Mouse (Mus musculus): ENCODE results near the gene Slc25a21. TPM values are rescaled to one million over a fixed set of nuclear protein-coding genes. Genes with fewer than 3 reads are reported as not detected.

The Slc25a21 gene
- polyA plus RNA-seq, 1 experiment from 2014 or later = 4.1 TPM

- H3K4me1 ChIP-seq (ENCODE audit: control insufficient read depth, insufficient read depth, low read length) = 0 out of 2 replicates have a peak, but pooled peaks cover 4% of the 10 kb centered on the region
- no peak overlapping the region for H3K27ac ChIP-seq (ENCODE audit: low read length)
- H3K9ac ChIP-seq (replicated peaks; ENCODE audit: low read depth, low read length) = no peak overlapping the region
- H3K4me2 ChIP-seq (replicated peaks; ENCODE audit: low read depth, low read length) = peak overlapping the region; percentile 25
- 21% methylated on average over 9 of the region's 9 CpGs for WGBS
- peak; percentile 42; the same call in 1 of the 2 replicates for ATAC-seq (ENCODE audit: insufficient number of reproducible peaks, insufficient read depth, low FRiP score, low read depth)
- H3K4me3 ChIP-seq (ENCODE audit: low read depth, low read length) = no peak overlapping the region
- H3K9me3 ChIP-seq (ENCODE audit: control insufficient read depth, low read depth, low read length) = no peaks in the 10 kb centered on the region
- H3K36me3 ChIP-seq (ENCODE audit: control insufficient read depth, insufficient read depth, low read length) = no peaks in the 10 kb centered on the region
- H3K27me3 ChIP-seq (ENCODE audit: control insufficient read depth, insufficient read depth, low read length) = no peaks in the 10 kb centered on the region
Observed at GRCm38 (mm10) chr12:56959230-56960051, 237.8 kb downstream of the Slc25a21 start.

DNA sequence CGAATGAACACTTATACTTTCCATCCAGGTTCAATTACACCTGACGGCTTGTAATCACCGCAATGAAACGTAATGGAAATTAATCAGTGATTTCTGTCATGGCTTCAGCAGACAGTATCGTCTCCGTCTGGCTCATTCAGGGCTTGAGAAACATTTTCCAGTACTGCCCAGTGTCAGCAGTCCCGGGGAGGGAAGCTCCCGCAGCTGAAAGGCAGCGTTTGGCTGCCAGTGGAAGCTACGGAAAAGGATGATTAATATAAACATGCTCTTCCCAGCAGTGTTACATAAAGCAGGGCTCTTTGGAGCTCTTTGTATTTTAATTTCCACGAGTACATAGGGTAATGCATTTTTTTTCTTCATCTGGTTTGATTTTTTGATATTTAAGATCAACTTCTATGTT, 239.0 kb downstream of the Slc25a21 start:
- WGBS = 25% methylated on average over 11 of the region's 11 CpGs
- H3K4me2 ChIP-seq (replicated peaks; ENCODE audit: low read depth, low read length) = peak overlapping the region; percentile 6; the same call in 1 of the 2 replicates

GRCm38 (mm10) chr12:56951749-56952657, 245.3 kb downstream of the Slc25a21 start:
- no peak for ATAC-seq (ENCODE audit: insufficient number of reproducible peaks, insufficient read depth, low FRiP score, low read depth)
- H3K9me3 ChIP-seq (ENCODE audit: control insufficient read depth, low read depth, low read length) = no peaks in the 10 kb centered on the region

More for the DNA sequence above, 239.0 kb downstream of the Slc25a21 start:
- peak; percentile 28; the same call in 1 of the 2 replicates for ATAC-seq (ENCODE audit: insufficient number of reproducible peaks, insufficient read depth, low FRiP score, low read depth)
- Histone ChIP-seq H3K36me3 (ENCODE audit: control insufficient read depth, insufficient read depth, low read length) (no peaks in the 10 kb centered on the region), H3K4me3 (ENCODE audit: low read depth, low read length) (no peak overlapping the region), H3K4me1 (ENCODE audit: control insufficient read depth, insufficient read depth, low read length) (0 out of 2 replicates have a peak, but pooled peaks cover 4% of the 10 kb centered on the region), H3K9ac (replicated peaks; ENCODE audit: low read depth, low read length) (no peak overlapping the region), H3K27ac (ENCODE audit: low read length) (no peak overlapping the region), H3K27me3 (ENCODE audit: control insufficient read depth, insufficient read depth, low read length) (no peaks in the 10 kb centered on the region), H3K9me3 (ENCODE audit: control insufficient read depth, low read depth, low read length) (no peaks in the 10 kb centered on the region)

GRCm38 (mm10) chr12:56944265-56944664, 253.0 kb downstream of the Slc25a21 start:
- Histone ChIP-seq H3K4me1 (ENCODE audit: control insufficient read depth, insufficient read depth, low read length) (no peaks in the 10 kb centered on the region), H3K4me2 (replicated peaks; ENCODE audit: low read depth, low read length) (no peak overlapping the region), H3K36me3 (ENCODE audit: control insufficient read depth, insufficient read depth, low read length) (no peaks in the 10 kb centered on the region), H3K27me3 (ENCODE audit: control insufficient read depth, insufficient read depth, low read length) (no peaks in the 10 kb centered on the region), H3K4me3 (ENCODE audit: low read depth, low read length) (no peak overlapping the region), H3K27ac (ENCODE audit: low read length) (no peak overlapping the region), H3K9me3 (ENCODE audit: control insufficient read depth, low read depth, low read length) (no peaks in the 10 kb centered on the region), H3K9ac (replicated peaks; ENCODE audit: low read depth, low read length) (no peak overlapping the region)
- 82% methylated on average over 1 of the region's 1 CpGs for WGBS
- no peak for ATAC-seq (ENCODE audit: insufficient number of reproducible peaks, insufficient read depth, low FRiP score, low read depth)

More at GRCm38 (mm10) chr12:56951749-56952657, 245.3 kb downstream of the Slc25a21 start:
- H3K27me3 ChIP-seq (ENCODE audit: control insufficient read depth, insufficient read depth, low read length) = no peaks in the 10 kb centered on the region
- H3K4me2 ChIP-seq (replicated peaks; ENCODE audit: low read depth, low read length) = no peak overlapping the region
- 59% methylated on average over 11 of the region's 11 CpGs for WGBS
- H3K4me1 ChIP-seq (ENCODE audit: control insufficient read depth, insufficient read depth, low read length) = no peaks in the 10 kb centered on the region
- no peak overlapping the region for H3K9ac ChIP-seq (replicated peaks; ENCODE audit: low read depth, low read length)
- H3K36me3 ChIP-seq (ENCODE audit: control insufficient read depth, insufficient read depth, low read length) = no peaks in the 10 kb centered on the region
- no peak overlapping the region for H3K27ac ChIP-seq (ENCODE audit: low read length)
- H3K4me3 ChIP-seq (ENCODE audit: low read depth, low read length) = no peak overlapping the region

- Histone ChIP-seq H3K4me2 (replicated peaks; ENCODE audit: low read depth, low read length) (no peak overlapping the region), H3K9ac (replicated peaks; ENCODE audit: low read depth, low read length) (no peak overlapping the region), H3K4me3 (ENCODE audit: low read depth, low read length) (no peak overlapping the region), H3K4me1 (ENCODE audit: control insufficient read depth, insufficient read depth, low read length) (no peaks in the 10 kb centered on the region), H3K36me3 (ENCODE audit: control insufficient read depth, insufficient read depth, low read length) (no peaks in the 10 kb centered on the region), H3K27me3 (ENCODE audit: control insufficient read depth, insufficient read depth, low read length) (no peaks in the 10 kb centered on the region), H3K27ac (ENCODE audit: low read length) (no peak overlapping the region), H3K9me3 (ENCODE audit: control insufficient read depth, low read depth, low read length) (no peaks in the 10 kb centered on the region)
- ATAC-seq (ENCODE audit: insufficient number of reproducible peaks, insufficient read depth, low FRiP score, low read depth) = no peak
- WGBS = 57% methylated on average over 3 of the region's 3 CpGs
Observed at GRCm38 (mm10) chr12:56940861-56941260, 256.4 kb downstream of the Slc25a21 start.

DNA sequence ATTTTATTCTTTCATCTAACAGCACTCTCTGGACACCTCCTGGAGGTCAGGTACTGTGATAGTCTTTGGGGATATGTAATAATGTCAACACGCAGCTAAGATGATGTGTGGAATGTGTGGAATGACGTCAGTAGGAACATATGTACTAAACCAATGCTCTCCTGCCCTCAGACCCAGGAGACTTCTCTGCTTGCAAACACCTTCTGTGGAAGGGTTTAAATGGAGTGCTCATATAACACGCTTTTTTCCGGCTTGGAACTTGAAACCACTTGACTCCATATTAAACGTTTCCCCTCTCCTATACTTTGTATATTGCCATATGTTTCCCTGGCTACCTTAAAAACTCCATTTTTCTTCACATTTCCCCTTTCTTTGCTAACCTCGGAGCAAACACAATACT, 279.1 kb downstream of the Slc25a21 start:
- Histone ChIP-seq H3K36me3 (ENCODE audit: control insufficient read depth, insufficient read depth, low read length) (no peaks in the 10 kb centered on the region), H3K4me3 (ENCODE audit: low read depth, low read length) (no peak overlapping the region), H3K4me1 (ENCODE audit: control insufficient read depth, insufficient read depth, low read length) (no peaks in the 10 kb centered on the region), H3K9ac (replicated peaks; ENCODE audit: low read depth, low read length) (no peak overlapping the region), H3K4me2 (replicated peaks; ENCODE audit: low read depth, low read length) (no peak overlapping the region), H3K9me3 (ENCODE audit: control insufficient read depth, low read depth, low read length) (no peaks in the 10 kb centered on the region), H3K27ac (ENCODE audit: low read length) (no peak overlapping the region), H3K27me3 (ENCODE audit: control insufficient read depth, insufficient read depth, low read length) (no peaks in the 10 kb centered on the region)
- ATAC-seq (ENCODE audit: insufficient number of reproducible peaks, insufficient read depth, low FRiP score, low read depth) = no peak
- 72% methylated on average over 6 of the region's 6 CpGs for WGBS

GRCm38 (mm10) chr12:56906476-56906875, 290.8 kb downstream of the Slc25a21 start:
- no peak for ATAC-seq (ENCODE audit: insufficient number of reproducible peaks, insufficient read depth, low FRiP score, low read depth)
- no peak overlapping the region for H3K9ac ChIP-seq (replicated peaks; ENCODE audit: low read depth, low read length)
- H3K36me3 ChIP-seq (ENCODE audit: control insufficient read depth, insufficient read depth, low read length) = no peaks in the 10 kb centered on the region
- H3K27ac ChIP-seq (ENCODE audit: low read length) = no peak overlapping the region
- no peak overlapping the region for H3K4me3 ChIP-seq (ENCODE audit: low read depth, low read length)
- 57% methylated on average over 5 of the region's 5 CpGs for WGBS
- no peaks in the 10 kb centered on the region for H3K9me3 ChIP-seq (ENCODE audit: control insufficient read depth, low read depth, low read length)
- no peak overlapping the region for H3K4me2 ChIP-seq (replicated peaks; ENCODE audit: low read depth, low read length)
- H3K4me1 ChIP-seq (ENCODE audit: control insufficient read depth, insufficient read depth, low read length) = no peaks in the 10 kb centered on the region
- H3K27me3 ChIP-seq (ENCODE audit: control insufficient read depth, insufficient read depth, low read length) = no peaks in the 10 kb centered on the region

GRCm38 (mm10) chr12:56905652-56906305, 291.5 kb downstream of the Slc25a21 start:
- ATAC-seq (ENCODE audit: insufficient number of reproducible peaks, insufficient read depth, low FRiP score, low read depth) = no peak

More at GRCm38 (mm10) chr12:56905652-56906305, 291.5 kb downstream of the Slc25a21 start:
- H3K27me3 ChIP-seq (ENCODE audit: control insufficient read depth, insufficient read depth, low read length) = no peaks in the 10 kb centered on the region
- no peaks in the 10 kb centered on the region for H3K4me1 ChIP-seq (ENCODE audit: control insufficient read depth, insufficient read depth, low read length)
- H3K9ac ChIP-seq (replicated peaks; ENCODE audit: low read depth, low read length) = no peak overlapping the region
- H3K4me3 ChIP-seq (ENCODE audit: low read depth, low read length) = no peak overlapping the region
- no peaks in the 10 kb centered on the region for H3K36me3 ChIP-seq (ENCODE audit: control insufficient read depth, insufficient read depth, low read length)
- WGBS = 41% methylated on average over 9 of the region's 9 CpGs
- H3K27ac ChIP-seq (ENCODE audit: low read length) = no peak overlapping the region
- H3K9me3 ChIP-seq (ENCODE audit: control insufficient read depth, low read depth, low read length) = no peaks in the 10 kb centered on the region
- H3K4me2 ChIP-seq (replicated peaks; ENCODE audit: low read depth, low read length) = no peak overlapping the region
